7 mouse cellular contexts compared by ENCODE assay signal in the genomic region with DNA sequence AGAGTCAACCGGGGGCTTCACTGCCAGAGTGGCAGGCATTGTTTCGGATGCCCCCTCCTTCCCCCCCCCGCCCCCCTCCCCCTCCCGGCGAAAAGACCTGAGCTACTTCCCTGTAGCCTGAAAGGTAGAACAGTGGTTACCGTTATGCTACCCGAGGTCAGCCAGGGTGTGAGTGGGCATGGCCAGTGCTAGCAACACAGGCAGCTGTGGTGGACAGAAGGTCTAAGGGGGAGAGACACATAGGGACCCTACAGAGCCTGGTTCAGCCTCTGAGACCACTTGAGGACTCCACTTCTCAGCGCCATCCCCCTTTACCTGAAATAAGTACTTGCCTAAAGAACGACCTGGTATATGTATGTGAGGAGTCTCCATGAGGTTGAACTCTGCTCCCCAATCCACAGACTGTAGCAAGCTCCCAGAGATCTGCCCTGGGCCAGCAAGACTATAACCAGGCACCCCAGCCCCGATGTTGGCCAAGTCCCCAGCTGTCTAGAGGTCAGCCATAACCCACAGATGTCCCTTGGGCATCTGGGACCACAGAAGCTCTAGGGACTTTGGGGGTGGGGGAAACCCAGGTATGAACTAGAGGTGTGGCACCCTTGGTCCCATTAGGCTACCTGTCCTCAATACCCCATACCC.
DNase-seq lines count a peak whose midpoint lies in the region; ATAC-seq and TF ChIP-seq lines count a peak whose summit lies in the region.

No protein-coding gene starts in this region.

- no peak for DNase-seq in lung, postnatal 0 days (ENCODE audit: low spot score)
- no peak for DNase-seq in lung, adult 18-20 months
- no peak for DNase-seq in left cerebral cortex, postnatal 14 days (ENCODE audit: low spot score in 2 of 2)
- DNase-seq in left cerebral cortex, postnatal 36 days (ENCODE audit: low spot score in 2 of 2), result no peak

- H3K4me3 ChIP-seq in lung, postnatal 0 days (ENCODE audit: low read depth, low read length), result peak overlapping the region; percentile 56
- H3K4me3 ChIP-seq in forebrain, embryonic 16.5 days (replicated peaks; ENCODE audit: low read length), result peak overlapping the region; percentile 46
- H3K4me3 ChIP-seq in liver, embryonic 12.5 days, result peak overlapping the region; percentile 37
- H3K4me3 ChIP-seq in stomach, embryonic 15.5 days (replicated peaks), result peak overlapping the region; percentile 53

- peak overlapping the region; percentile 90 for H3K9ac ChIP-seq in lung, postnatal 0 days (replicated peaks; ENCODE audit: low read depth)
- H3K9ac ChIP-seq in forebrain, embryonic 16.5 days (replicated peaks; ENCODE audit: low read depth, low read length), result peak overlapping the region; percentile 84
- H3K9ac ChIP-seq in liver, embryonic 12.5 days, result 0 out of 2 replicates have a peak overlapping the region, but pooled peaks have one; percentile 35
- peak overlapping the region; percentile 72; the same call in 1 of the 2 replicates for H3K9ac ChIP-seq in stomach, embryonic 15.5 days

- no peaks in the 10 kb centered on the region for H3K27me3 ChIP-seq in lung, postnatal 0 days (replicated peaks; ENCODE audit: insufficient read depth, low read length)
- no peaks in the 10 kb centered on the region; the same call in 1 of the 2 replicates for H3K27me3 ChIP-seq in forebrain, embryonic 16.5 days (replicated peaks; ENCODE audit: control insufficient read depth, insufficient read depth, low read length)
- peaks cover 87% of the 10 kb centered on the region for H3K27me3 ChIP-seq in liver, embryonic 12.5 days (replicated peaks)
- H3K27me3 ChIP-seq in stomach, embryonic 15.5 days (replicated peaks), result no peaks in the 10 kb centered on the region

- no peaks in the 10 kb centered on the region for H3K36me3 ChIP-seq in lung, postnatal 0 days (ENCODE audit: insufficient read depth, low read length)
- H3K36me3 ChIP-seq in forebrain, embryonic 16.5 days (ENCODE audit: control insufficient read depth, insufficient read depth), result no peaks in the 10 kb centered on the region
- no peaks in the 10 kb centered on the region for H3K36me3 ChIP-seq in liver, embryonic 12.5 days
- H3K36me3 ChIP-seq in stomach, embryonic 15.5 days, result no peaks in the 10 kb centered on the region

- no peak for TF ChIP-seq CTCF in lung, postnatal 0 days (IDR thresholded peaks at IDR 0.05)

- WGBS in lung, postnatal 0 days, result 22% methylated on average over 9 of the region's 10 CpGs
- WGBS in forebrain, embryonic 16.5 days, result 33% methylated on average over 9 of the region's 10 CpGs
- 33% methylated on average over 9 of the region's 10 CpGs for WGBS in liver, embryonic 12.5 days (ENCODE audit: insufficient replicate concordance)
- 29% methylated on average over 10 of the region's 10 CpGs for WGBS in stomach, embryonic 15.5 days

- intact Hi-C loops in left cerebral cortex, postnatal 14 days (cut with DNase I), result no loop called here
- intact Hi-C loops in left cerebral cortex, postnatal 36 days (cut with DNase I), result no loop called here

- H3K4me1 ChIP-seq in lung, postnatal 0 days (ENCODE audit: insufficient read depth, low read depth, low read length), result peaks cover 13% of the 10 kb centered on the region
- peaks cover 29% of the 10 kb centered on the region for H3K4me1 ChIP-seq in forebrain, embryonic 16.5 days (replicated peaks; ENCODE audit: control insufficient read depth, insufficient read depth, low read length)
- no peaks in the 10 kb centered on the region for H3K4me1 ChIP-seq in liver, embryonic 12.5 days
- peaks cover 19% of the 10 kb centered on the region for H3K4me1 ChIP-seq in stomach, embryonic 15.5 days

- no peaks in the 10 kb centered on the region for H3K9me3 ChIP-seq in lung, postnatal 0 days (ENCODE audit: low read length)
- H3K9me3 ChIP-seq in forebrain, embryonic 16.5 days (ENCODE audit: control insufficient read depth, low read length), result no peaks in the 10 kb centered on the region
- H3K9me3 ChIP-seq in liver, embryonic 12.5 days (replicated peaks), result no peaks in the 10 kb centered on the region
- no peaks in the 10 kb centered on the region for H3K9me3 ChIP-seq in stomach, embryonic 15.5 days

- no peak for TF ChIP-seq EP300 in lung, postnatal 0 days (IDR thresholded peaks at IDR 0.05)

- H3K4me2 ChIP-seq in lung, postnatal 0 days (replicated peaks; ENCODE audit: low read depth, low read length), result peak overlapping the region; percentile 81
- H3K4me2 ChIP-seq in forebrain, embryonic 16.5 days (ENCODE audit: low read length), result peak overlapping the region; percentile 78
- H3K4me2 ChIP-seq in liver, embryonic 12.5 days, result peak overlapping the region; percentile 59
- H3K4me2 ChIP-seq in stomach, embryonic 15.5 days, result peak overlapping the region; percentile 92

- peak; percentile 30 for ATAC-seq in lung, postnatal 0 days
- peak; percentile 22; the same call in 1 of the 2 replicates for ATAC-seq in forebrain, embryonic 16.5 days
- ATAC-seq in liver, embryonic 12.5 days, result no peak
- ATAC-seq in stomach, embryonic 15.5 days (ENCODE audit: insufficient read depth, low FRiP score, low read depth), result peak; percentile 25; the same call in 1 of the 2 replicates

- H3K27ac ChIP-seq in lung, postnatal 0 days (ENCODE audit: low read length), result peak overlapping the region; percentile 89
- peak overlapping the region; percentile 84 for H3K27ac ChIP-seq in forebrain, embryonic 16.5 days (ENCODE audit: low read length)
- no peak overlapping the region for H3K27ac ChIP-seq in liver, embryonic 12.5 days
- H3K27ac ChIP-seq in stomach, embryonic 15.5 days, result peak overlapping the region; percentile 67; the same call in 1 of the 2 replicates

Comparison
In these comparisons a context has a peak if more than half of its experiments do, and no peak if none do; other contexts are left out.
1. H3K9ac ChIP-seq: peak in every context shown above with its lines; median percentile 90 in lung, postnatal 0 days; 84 in forebrain, embryonic 16.5 days; 72 in stomach, embryonic 15.5 days; 35 in liver, embryonic 12.5 days.